16 mouse cellular contexts compared by ENCODE assay signal in the genomic region with DNA sequence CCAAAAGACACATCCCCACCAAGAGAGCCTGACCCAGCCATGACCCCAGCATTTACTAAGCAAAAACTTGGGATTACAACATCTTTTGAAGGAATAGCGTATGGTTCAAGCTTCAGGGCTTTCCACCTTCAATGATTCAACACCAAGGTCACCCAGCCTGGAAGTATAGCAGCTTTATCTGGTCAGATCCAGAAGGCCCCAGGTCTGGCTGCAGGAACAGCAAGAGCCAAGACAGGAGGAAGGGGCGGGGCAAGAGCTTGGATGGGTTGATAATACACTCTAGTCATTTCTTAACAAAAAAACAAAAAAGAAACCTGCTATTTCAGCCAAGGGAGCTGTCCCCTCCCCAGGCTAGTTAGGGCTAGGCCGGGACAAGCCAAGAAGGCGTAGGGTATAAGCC. TPM values are rescaled to one million over a fixed set of nuclear protein-coding genes. Genes with fewer than 3 reads are reported as not detected.
DNase-seq lines count a peak whose midpoint lies in the region; ATAC-seq and TF ChIP-seq lines count a peak whose summit lies in the region.
"Had no signal": no experiment of that assay in that cellular context is flagged by ENCODE, and none has a peak within 500 bp of the region (broad histone marks: within the 10 kb centered on the region; RNA-seq: fewer than 3 reads in every experiment).

No protein-coding gene starts in this region.

- H3K9me3 ChIP-seq in intestine, embryonic 15.5 days = no peaks in the 10 kb centered on the region
- H3K9me3 ChIP-seq in intestine, postnatal 0 days (ENCODE audit: control insufficient read depth) = no peaks in the 10 kb centered on the region
- no peaks in the 10 kb centered on the region for H3K9me3 ChIP-seq in ES-E14 (ENCODE audit: control insufficient read depth, insufficient read depth, low read depth, low read length)
- no peaks in the 10 kb centered on the region for H3K9me3 ChIP-seq in forebrain, embryonic 14.5 days (replicated peaks; ENCODE audit: control insufficient read depth, low read length)
- H3K9me3 ChIP-seq: embryonic facial prominence, embryonic 13.5 days; hindbrain, embryonic 12.5 days had no signal

- no peak overlapping the region for H3K4me2 ChIP-seq in intestine, embryonic 15.5 days (replicated peaks)
- no peak overlapping the region for H3K4me2 ChIP-seq in intestine, postnatal 0 days (replicated peaks; ENCODE audit: low read depth)
- no peak overlapping the region for H3K4me2 ChIP-seq in forebrain, embryonic 14.5 days (ENCODE audit: low read length)
- H3K4me2 ChIP-seq: hindbrain, embryonic 12.5 days had no signal

- TF ChIP-seq CTCF in intestine, postnatal 0 days (IDR thresholded peaks at IDR 0.05; ENCODE audit: low read depth) = no peak
- TF ChIP-seq CTCF in small intestine, adult 2 months (IDR thresholded peaks at IDR 0.05; ENCODE audit: extremely low read depth, insufficient read length, insufficient replicate concordance, low read depth, low read length) = no peak

- in situ Hi-C loops in ES-E14 (cut with MboI; ENCODE audit: low sequenced_read_pairs in 2 of 2, unreplicated experiment in 2 of 2) = no loop called here

- peak overlapping the region; percentile 68; the same call in 1 of the 2 replicates for H3K27ac ChIP-seq in intestine, embryonic 15.5 days
- no peak overlapping the region for H3K27ac ChIP-seq in intestine, postnatal 0 days (ENCODE audit: low read depth, low read length)
- H3K27ac ChIP-seq in ES-E14 (ENCODE audit: insufficient read depth, low read depth, low read length, poor library complexity, severe bottlenecking) = peak overlapping the region; percentile 43; the same call in 1 of the 2 replicates
- peak overlapping the region; percentile 62 for H3K27ac ChIP-seq in small intestine, adult 2 months (ENCODE audit: insufficient read depth, low read depth, low read length)
- H3K27ac ChIP-seq in forebrain, embryonic 14.5 days (ENCODE audit: low read depth, low read length) = no peak overlapping the region
- H3K27ac ChIP-seq: hindbrain, embryonic 12.5 days; left cerebral cortex, adult 2 months had no signal

- H3K36me3 ChIP-seq in intestine, embryonic 15.5 days = peaks cover 7% of the 10 kb centered on the region; the same call in 1 of the 2 replicates
- peaks cover 22% of the 10 kb centered on the region for H3K36me3 ChIP-seq in intestine, postnatal 0 days (ENCODE audit: control insufficient read depth, insufficient read depth)
- H3K36me3 ChIP-seq in ES-E14 (ENCODE audit: control insufficient read depth, insufficient read depth, low read length, poor library complexity, severe bottlenecking) = peaks cover 14% of the 10 kb centered on the region
- H3K36me3 ChIP-seq in small intestine, adult 2 months (ENCODE audit: control insufficient read depth, insufficient read depth, low read length) = peaks cover 21% of the 10 kb centered on the region
- H3K36me3 ChIP-seq in forebrain, embryonic 14.5 days (ENCODE audit: control insufficient read depth, insufficient read depth, low read length) = peaks cover 24% of the 10 kb centered on the region

- no peak overlapping the region for H3K4me3 ChIP-seq in intestine, embryonic 15.5 days (replicated peaks)
- no peak overlapping the region for H3K4me3 ChIP-seq in intestine, postnatal 0 days (ENCODE audit: low read depth, low read length)
- H3K4me3 ChIP-seq in ES-E14 (ENCODE audit: insufficient read depth in 1 of 2, low read depth in 1 of 2, low read length in 2 of 2, poor library complexity in 1 of 2, severe bottlenecking in 1 of 2) = no peak overlapping the region
- H3K4me3 ChIP-seq in small intestine, adult 2 months (ENCODE audit: low read depth, low read length) = no peak overlapping the region
- H3K4me3 ChIP-seq in forebrain, embryonic 14.5 days (ENCODE audit: low read depth, low read length) = no peak overlapping the region
- H3K4me3 ChIP-seq: embryonic facial prominence, embryonic 13.5 days; hindbrain, embryonic 12.5 days; left cerebral cortex, adult 2 months had no signal

- no peak overlapping the region for H3K9ac ChIP-seq in intestine, embryonic 15.5 days
- no peak overlapping the region for H3K9ac ChIP-seq in intestine, postnatal 0 days (ENCODE audit: low read depth, low read length)
- no peak overlapping the region; the same call in 1 of the 2 replicates for H3K9ac ChIP-seq in ES-E14 (ENCODE audit: insufficient read depth, low read depth, low read length, poor library complexity, severe bottlenecking)
- H3K9ac ChIP-seq in forebrain, embryonic 14.5 days (ENCODE audit: low read length) = no peak overlapping the region
- H3K9ac ChIP-seq: embryonic facial prominence, embryonic 13.5 days; forebrain, postnatal 0 days; hindbrain, embryonic 12.5 days had no signal

- ATAC-seq in intestine, embryonic 15.5 days = no peak
- no peak for ATAC-seq in intestine, postnatal 0 days
- no peak for ATAC-seq in forebrain, embryonic 14.5 days
- ATAC-seq: activated CD4-positive, CD25-positive, alpha-beta regulatory T cell, adult 4 months; forebrain, postnatal 0 days had no signal

- WGBS in intestine, embryonic 15.5 days = 90% methylated on average over 4 of the region's 4 CpGs
- WGBS in intestine, postnatal 0 days = 79% methylated on average over 4 of the region's 4 CpGs
- WGBS in small intestine, adult 2 months = 86% methylated on average over 4 of the region's 4 CpGs
- WGBS in forebrain, embryonic 14.5 days = 86% methylated on average over 4 of the region's 4 CpGs

- peaks cover 66% of the 10 kb centered on the region for H3K4me1 ChIP-seq in intestine, embryonic 15.5 days (replicated peaks)
- H3K4me1 ChIP-seq in intestine, postnatal 0 days (replicated peaks; ENCODE audit: control insufficient read depth, insufficient read depth, low read length) = peaks cover 14% of the 10 kb centered on the region
- H3K4me1 ChIP-seq in ES-E14 (ENCODE audit: control insufficient read depth in 2 of 2, insufficient read depth in 2 of 2, low read length in 2 of 2, poor library complexity in 1 of 2) = peaks cover 13 to 44% of the 10 kb centered on the region in 2 experiments
- peaks cover 42% of the 10 kb centered on the region for H3K4me1 ChIP-seq in small intestine, adult 2 months (ENCODE audit: control insufficient read depth, insufficient read depth, insufficient read length, low read length)
- H3K4me1 ChIP-seq in forebrain, embryonic 14.5 days (ENCODE audit: control insufficient read depth, insufficient read depth, low read length) = peaks cover 4% of the 10 kb centered on the region; the same call in 1 of the 2 replicates

- TF ChIP-seq POLR2A in small intestine, adult 2 months (IDR thresholded peaks at IDR 0.05; ENCODE audit: low read depth, low read length) = no peak

- H3K27me3 ChIP-seq in intestine, embryonic 15.5 days (replicated peaks) = no peaks in the 10 kb centered on the region
- no peaks in the 10 kb centered on the region for H3K27me3 ChIP-seq in intestine, postnatal 0 days (replicated peaks; ENCODE audit: control insufficient read depth, insufficient read depth, low read length)
- H3K27me3 ChIP-seq in small intestine, adult 2 months (ENCODE audit: control insufficient read depth, insufficient read depth, low read length) = no peaks in the 10 kb centered on the region
- 0 out of 2 replicates have a peak, but pooled peaks cover 3% of the 10 kb centered on the region for H3K27me3 ChIP-seq in forebrain, embryonic 14.5 days (replicated peaks; ENCODE audit: control insufficient read depth, insufficient read depth, low read length)
- H3K27me3 ChIP-seq: embryonic facial prominence, embryonic 13.5 days had no signal

- no peak for DNase-seq in ES-E14 (ENCODE audit: low read depth, low spot score)
- DNase-seq in induced T-regulatory cell, adult 2 months (ENCODE audit: low read depth) = peak; percentile 54
- DNase-seq in urinary bladder, adult 2 months (ENCODE audit: low spot score) = no peak
- DNase-seq in forebrain, embryonic 14.5 days (ENCODE audit: low spot score) = no peak
- DNase-seq: cerebellum, postnatal 10 days; forebrain, postnatal 0 days; gastrocnemius, postnatal 36 days; lung, adult 2 months; thymus, postnatal 25 days had no signal

RNA-seq across cellular contexts. Expression of a gene that starts 2.0 kb away (rescaled TPM):
- polyA plus RNA-seq in intestine, embryonic 15.5 days (2015; fragmentation: Nextera tagmentation; extraction: Ambion mirVana) = 0.23 and 0.42 TPM in 2 replicates
- 0.21 TPM in 1 of 2 replicates, not detected in the other for polyA plus RNA-seq in intestine, postnatal 0 days (2015; fragmentation: Nextera tagmentation; extraction: Ambion mirVana)
- 0.11 TPM in 1 of 2 replicates, not detected in the other for total RNA-seq in ES-E14 (2012; rRNA removed)
- polyA plus RNA-seq in small intestine, adult 2 months (2012; rRNA removed) = 0.13 TPM in 1 of 2 replicates, not detected in the other
- polyA plus RNA-seq in urinary bladder, adult 2 months (2012; rRNA removed) = 0.04 and 0.06 TPM in 2 replicates
- not detected in 2 replicates for polyA plus RNA-seq in forebrain, embryonic 14.5 days (2014; fragmentation: Nextera tagmentation; extraction: Ambion mirVana)
- total RNA-seq: forebrain, postnatal 0 days; gastrocnemius, postnatal 36 days; left cerebral cortex, adult 2 months had no signal
- polyA plus RNA-seq: activated CD4-positive, CD25-positive, alpha-beta regulatory T cell, adult 4 months; forebrain, postnatal 0 days had no signal

RNA-seq across cellular contexts. Expression of a gene that starts 2.1 kb away (rescaled TPM):
- 21.6 and 26.8 TPM in 2 replicates for polyA plus RNA-seq in intestine, embryonic 15.5 days (2015; fragmentation: Nextera tagmentation; extraction: Ambion mirVana)
- 7.2 and 7.6 TPM in 2 replicates for polyA plus RNA-seq in intestine, postnatal 0 days (2015; fragmentation: Nextera tagmentation; extraction: Ambion mirVana)
- 10.5 and 17.3 TPM in 2 replicates for total RNA-seq in ES-E14 (2012; rRNA removed)
- polyA plus RNA-seq in small intestine, adult 2 months (2012; rRNA removed) = 41.3 and 48.8 TPM in 2 replicates
- 34.6 and 35.1 TPM in 2 replicates for polyA plus RNA-seq in urinary bladder, adult 2 months (2012; rRNA removed)
- 4.2 and 5.8 TPM in 2 replicates for polyA plus RNA-seq in forebrain, embryonic 14.5 days (2014; fragmentation: Nextera tagmentation; extraction: Ambion mirVana)

RNA-seq across cellular contexts. Expression of a gene that starts 16.2 kb away (rescaled TPM):
- polyA plus RNA-seq in intestine, embryonic 15.5 days (2015; fragmentation: Nextera tagmentation; extraction: Ambion mirVana) = 11.0 TPM in 2 replicates
- polyA plus RNA-seq in intestine, postnatal 0 days (2015; fragmentation: Nextera tagmentation; extraction: Ambion mirVana) = 3.3 and 4.2 TPM in 2 replicates
- total RNA-seq in ES-E14 (2012; rRNA removed) = 15.8 and 19.7 TPM in 2 replicates
- 3.9 and 4.2 TPM in 2 replicates for polyA plus RNA-seq in small intestine, adult 2 months (2012; rRNA removed)
- polyA plus RNA-seq in urinary bladder, adult 2 months (2012; rRNA removed) = 2.4 and 3.8 TPM in 2 replicates
- 101 and 109 TPM in 2 replicates for polyA plus RNA-seq in forebrain, embryonic 14.5 days (2014; fragmentation: Nextera tagmentation; extraction: Ambion mirVana)

RNA-seq across cellular contexts. Expression of a gene that starts 20.5 kb away (rescaled TPM):
- polyA plus RNA-seq in intestine, embryonic 15.5 days (2015; fragmentation: Nextera tagmentation; extraction: Ambion mirVana) = 47.6 and 51.7 TPM in 2 replicates
- 40.1 TPM in 2 replicates for polyA plus RNA-seq in intestine, postnatal 0 days (2015; fragmentation: Nextera tagmentation; extraction: Ambion mirVana)
- 18.4 and 23.3 TPM in 2 replicates for total RNA-seq in ES-E14 (2012; rRNA removed)
- 62.5 and 105 TPM in 2 replicates for polyA plus RNA-seq in small intestine, adult 2 months (2012; rRNA removed)
- 53.5 and 56.7 TPM in 2 replicates for polyA plus RNA-seq in urinary bladder, adult 2 months (2012; rRNA removed)
- polyA plus RNA-seq in forebrain, embryonic 14.5 days (2014; fragmentation: Nextera tagmentation; extraction: Ambion mirVana) = 34.8 and 46.5 TPM in 2 replicates

RNA-seq across cellular contexts. Expression of a gene that starts 29.0 kb away (rescaled TPM):
- 996 and 1,059 TPM in 2 replicates for polyA plus RNA-seq in intestine, embryonic 15.5 days (2015; fragmentation: Nextera tagmentation; extraction: Ambion mirVana)
- 725 and 759 TPM in 2 replicates for polyA plus RNA-seq in intestine, postnatal 0 days (2015; fragmentation: Nextera tagmentation; extraction: Ambion mirVana)
- total RNA-seq in ES-E14 (2012; rRNA removed) = 541 and 1,081 TPM in 2 replicates
- 51.7 and 77.0 TPM in 2 replicates for polyA plus RNA-seq in small intestine, adult 2 months (2012; rRNA removed)
- polyA plus RNA-seq in urinary bladder, adult 2 months (2012; rRNA removed) = 979 and 1,151 TPM in 2 replicates
- 89.0 and 98.0 TPM in 2 replicates for polyA plus RNA-seq in forebrain, embryonic 14.5 days (2014; fragmentation: Nextera tagmentation; extraction: Ambion mirVana)

Comparison
In these comparisons a context has a peak if more than half of its experiments do, and no peak if none do; other contexts are left out.
1. H3K27ac ChIP-seq: peak in intestine, embryonic 15.5 days (single experiment), ES-E14 (single experiment) and small intestine, adult 2 months (single experiment); none in intestine, postnatal 0 days (single experiment) and forebrain, embryonic 14.5 days (single experiment).